Mouse (Mus musculus): ENCODE measurements around the gene Traf4.

Gene Traf4

DNA sequence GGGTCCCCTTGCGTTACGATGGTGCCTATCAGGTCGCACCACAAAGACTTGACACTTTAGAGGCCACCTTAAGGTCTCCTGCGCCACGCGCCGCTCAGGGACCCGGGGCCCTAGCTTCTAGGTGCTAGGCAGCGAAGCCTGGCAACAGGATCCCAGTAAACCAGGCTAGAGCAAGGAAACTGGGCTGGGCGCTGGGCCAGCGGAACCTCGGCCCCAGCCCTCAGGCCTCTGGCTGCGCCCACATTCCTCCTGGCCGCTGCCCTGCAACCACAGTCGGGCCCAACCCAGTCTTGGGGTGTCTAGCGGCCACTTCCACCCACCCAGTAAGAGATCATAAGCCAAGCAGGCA lies 346 bp upstream of the Traf4 start:
- peak; percentile 77 for DNase-seq

DNA sequence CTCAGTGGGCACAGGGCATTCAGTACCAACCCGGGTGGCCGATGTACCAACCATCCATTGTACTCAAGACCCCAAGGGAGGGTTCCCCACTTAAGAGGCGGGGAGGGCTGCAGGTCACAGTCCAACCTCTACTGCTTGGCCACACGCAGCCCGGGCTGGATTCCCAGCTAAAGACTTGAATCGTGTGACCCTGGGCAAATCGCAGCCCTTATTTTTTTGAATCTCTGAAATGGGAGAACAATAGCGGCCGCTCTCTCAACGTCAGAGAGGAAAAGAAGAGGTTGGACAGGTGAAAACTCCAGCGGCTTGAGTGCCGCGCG lies 825 bp downstream of the Traf4 start:
- DNase-seq, result no peak

DNA sequence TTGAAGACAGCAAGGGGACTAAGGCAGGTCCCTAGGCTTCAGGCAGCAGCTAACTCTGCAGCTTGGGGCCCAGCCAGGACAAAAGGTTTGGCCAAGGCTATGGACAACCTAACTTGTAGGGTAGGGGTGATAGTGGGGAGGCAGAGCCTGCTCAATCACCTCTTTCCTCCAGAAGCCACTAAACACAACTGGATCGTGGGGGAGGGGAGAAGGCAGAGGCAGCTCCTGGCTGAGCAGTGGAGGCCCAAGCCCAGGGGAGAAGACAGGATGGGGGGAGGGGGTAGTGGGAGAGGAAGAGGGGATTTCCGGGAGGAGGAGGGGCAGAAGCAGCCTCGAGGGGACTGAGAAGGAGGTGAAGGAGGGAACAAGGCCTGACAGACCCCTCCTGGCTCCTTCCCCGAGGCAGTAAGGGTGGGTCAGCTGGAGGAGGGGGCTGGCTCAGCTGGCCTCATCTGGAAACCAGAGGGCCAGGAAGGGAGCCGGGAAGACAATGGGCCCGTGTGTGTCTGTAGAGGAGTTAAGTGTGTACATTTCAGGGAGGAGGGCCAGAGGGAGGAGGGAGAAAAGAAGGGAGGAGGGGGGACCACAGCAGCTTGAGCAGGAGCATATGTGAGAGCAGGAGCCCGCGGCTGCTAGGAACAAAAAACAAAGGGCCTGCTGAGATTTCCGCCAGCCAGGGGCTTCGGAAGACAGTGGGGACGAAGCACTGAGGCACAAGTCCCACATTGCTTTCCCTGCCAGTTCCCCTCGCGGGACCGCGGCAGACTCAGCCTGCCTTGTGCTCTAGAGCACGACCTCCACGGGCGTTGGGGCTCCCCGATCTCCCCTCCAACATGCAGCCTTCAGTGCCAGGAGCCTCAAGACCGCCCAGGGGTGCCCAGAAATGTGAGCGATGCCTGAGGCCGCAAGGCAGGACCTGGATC lies 1.4 kb downstream of the Traf4 start:
- peak; percentile 77 for DNase-seq

DNA sequence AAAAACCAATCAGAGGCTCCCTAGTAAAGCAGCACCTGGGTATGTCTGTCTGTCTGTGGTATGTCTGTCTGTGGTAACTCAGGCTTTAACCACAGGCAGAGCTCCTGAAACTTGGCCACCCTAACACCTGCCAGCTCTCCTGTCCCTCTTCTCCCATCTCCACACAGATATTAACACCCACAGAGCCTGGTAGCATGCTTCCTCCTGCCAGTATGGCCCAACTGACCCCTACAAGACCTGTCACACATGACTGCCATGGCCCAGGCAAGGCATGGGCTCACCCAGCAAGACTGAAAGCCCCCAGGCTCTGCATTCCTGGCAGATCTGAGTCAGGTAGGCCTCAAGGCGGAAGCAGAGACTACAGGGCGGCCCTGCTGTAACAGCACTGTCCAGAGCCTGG lies 2.3 kb downstream of the Traf4 start:
- no peak for DNase-seq

- DNase-seq, result peak; percentile 46
These were observed 2.9 kb downstream of the Traf4 start for GRCm38 (mm10) chr11:78162504-78162903.

DNA sequence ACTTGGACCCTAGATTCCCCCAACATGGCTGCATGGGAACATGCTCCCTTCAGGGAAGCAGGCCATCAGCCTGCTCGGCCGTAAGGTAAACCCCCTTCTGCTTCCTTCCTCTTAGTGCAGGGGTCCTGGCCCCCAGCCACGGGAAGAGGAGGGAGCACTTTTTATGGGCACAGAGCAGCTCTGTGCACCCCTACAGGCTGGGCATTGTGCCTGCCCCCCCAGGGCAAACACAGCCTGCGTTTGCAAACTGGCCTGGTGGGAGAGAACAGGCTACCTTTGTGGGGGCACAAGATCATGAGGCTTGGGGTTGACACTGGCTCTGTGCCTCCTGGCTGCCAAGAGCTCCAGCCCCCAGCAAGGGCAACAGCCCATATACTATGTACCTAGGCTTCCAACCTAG lies 3.4 kb downstream of the Traf4 start:
- no peak for DNase-seq

DNA sequence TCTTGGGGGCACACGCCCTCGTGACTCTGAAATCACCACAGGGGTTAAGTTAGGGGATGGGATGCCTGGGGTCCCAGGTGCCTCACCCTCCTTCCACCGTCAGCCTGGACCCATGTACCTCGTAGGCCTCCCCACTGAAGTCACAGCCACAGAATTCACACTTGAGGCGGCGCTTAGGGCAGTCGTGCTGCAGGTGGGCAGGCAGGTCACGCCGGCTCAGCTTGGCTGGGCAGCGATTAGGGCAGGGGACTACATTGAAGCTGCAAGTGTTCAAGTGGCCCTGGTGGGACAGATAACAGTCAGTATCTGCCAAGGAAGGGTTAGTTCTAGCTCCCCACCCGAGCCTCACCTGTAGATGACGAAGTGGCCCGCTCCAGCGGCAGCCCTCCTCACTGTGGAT lies 4.2 kb downstream of the Traf4 start:
- DNase-seq, result no peak

- DNase-seq, result no peak
These were observed 4.7 kb downstream of the Traf4 start for GRCm38 (mm10) chr11:78160675-78161074.

DNA sequence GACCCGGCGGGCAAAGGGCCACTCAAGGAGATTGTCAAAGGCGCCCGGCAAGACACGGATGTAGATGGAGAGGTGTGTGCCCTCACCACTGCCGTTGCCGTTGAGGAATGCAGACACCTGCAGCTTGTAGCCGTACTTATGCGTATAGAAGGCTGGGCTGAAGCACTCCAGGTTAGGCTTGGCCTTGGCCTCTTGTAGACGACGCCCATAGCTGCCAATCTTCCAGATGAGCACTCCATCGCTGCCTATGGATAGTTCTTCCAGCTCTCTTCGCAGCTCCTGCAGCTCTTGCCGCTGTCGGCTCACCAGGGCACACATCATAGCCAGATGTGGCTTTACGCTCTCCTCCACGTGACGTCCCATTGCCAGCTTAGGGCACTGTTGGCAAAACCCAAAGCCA lies 5.2 kb downstream of the Traf4 start:
- DNase-seq, result no peak

DNA sequence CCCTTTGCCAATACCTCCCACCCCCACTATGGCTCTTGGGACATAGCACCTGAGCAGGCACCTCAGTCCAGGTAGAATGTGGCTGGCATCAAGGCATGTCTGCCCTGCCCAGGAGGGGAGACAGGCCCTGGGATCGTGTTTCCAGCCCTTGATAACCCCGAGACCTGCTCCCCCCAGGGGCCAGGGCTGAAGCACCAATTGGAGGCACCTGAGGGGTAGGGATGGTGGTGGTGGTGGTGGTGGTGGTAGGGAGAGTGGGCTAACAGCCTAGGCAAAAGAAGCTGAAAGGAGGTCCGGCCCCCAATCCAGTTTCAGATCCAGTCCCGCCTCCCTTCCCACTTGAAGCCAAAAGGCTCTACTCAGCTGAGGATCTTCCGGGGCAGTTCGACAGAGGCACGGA lies 5.8 kb downstream of the Traf4 start:
- no peak for DNase-seq

DNA sequence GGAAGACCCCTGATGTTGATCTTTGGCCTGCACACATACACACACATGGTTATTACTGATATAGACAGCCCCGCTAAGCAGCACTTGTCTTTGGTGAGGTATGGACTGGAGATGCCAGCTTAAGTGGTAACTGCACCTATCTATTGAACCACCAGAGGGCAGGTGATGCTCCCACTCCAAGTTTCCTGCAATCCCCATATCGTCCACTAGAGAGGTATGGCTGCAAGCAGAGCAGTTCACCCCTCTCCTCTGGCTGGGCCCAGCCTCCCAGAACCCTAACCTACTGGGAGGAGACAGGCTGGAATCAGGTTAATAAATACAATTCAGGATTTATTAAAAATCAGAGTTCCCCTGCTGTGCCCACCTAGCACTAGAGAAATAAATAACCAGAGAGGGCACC lies 6.3 kb downstream of the Traf4 start:
- peak; percentile 92 for DNase-seq

DNA sequence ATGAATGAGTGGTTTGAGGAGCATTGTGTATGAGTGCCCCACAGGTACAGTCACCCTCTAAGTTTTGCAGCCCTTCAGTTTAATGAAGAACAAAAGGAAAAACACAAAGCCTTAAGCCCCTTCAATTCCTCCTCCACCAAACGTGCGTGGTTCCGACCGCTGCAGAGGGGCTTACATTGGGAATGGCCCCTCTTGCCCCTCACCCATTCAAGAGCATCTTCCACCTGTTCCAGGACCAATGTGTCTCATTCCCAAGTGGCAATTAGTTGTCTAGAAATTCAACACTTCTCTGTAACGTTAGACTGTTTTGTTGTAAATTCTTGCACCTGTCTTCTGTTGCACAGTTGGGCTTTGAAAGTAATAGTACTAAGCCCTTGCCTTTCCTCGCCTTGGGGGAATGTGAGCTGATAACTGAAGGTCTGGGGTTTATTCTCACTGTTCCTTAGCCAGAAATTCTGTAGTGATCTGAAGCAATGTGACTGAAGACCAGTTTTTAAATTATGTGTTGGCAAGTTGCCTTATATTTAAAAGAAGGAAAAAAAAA lies 9.2 kb downstream of the Traf4 start:
- no peak for DNase-seq

GRCm38 (mm10) chr11:78155674-78156073 lies 9.7 kb downstream of the Traf4 start:
- no peak for DNase-seq

- DNase-seq, result peak; percentile 26
These were observed 11.6 kb downstream of the Traf4 start for GRCm38 (mm10) chr11:78153778-78154177.

- peak; percentile 88 for DNase-seq
These were observed 12.8 kb downstream of the Traf4 start for GRCm38 (mm10) chr11:78152299-78153231.

DNA sequence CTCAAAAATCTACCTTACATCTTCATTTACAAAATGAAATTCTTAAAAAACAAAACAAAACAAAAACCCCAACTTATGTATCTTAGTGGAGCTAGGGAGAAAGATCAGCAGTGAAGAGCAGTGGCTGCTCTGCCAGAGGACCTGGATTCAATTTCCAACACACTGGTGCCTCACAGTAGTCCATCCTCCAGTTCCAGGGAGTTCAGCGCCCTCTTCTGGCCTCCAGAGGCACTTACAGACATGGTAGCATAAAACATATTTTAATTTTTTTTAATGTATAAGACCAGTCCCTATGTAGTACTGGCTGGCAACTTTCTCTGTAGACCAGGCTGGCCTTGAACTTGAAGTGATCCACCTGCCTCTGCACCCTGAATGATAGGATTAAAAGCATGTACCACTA lies 14.2 kb downstream of the Traf4 start:
- DNase-seq, result peak; percentile 41

DNA sequence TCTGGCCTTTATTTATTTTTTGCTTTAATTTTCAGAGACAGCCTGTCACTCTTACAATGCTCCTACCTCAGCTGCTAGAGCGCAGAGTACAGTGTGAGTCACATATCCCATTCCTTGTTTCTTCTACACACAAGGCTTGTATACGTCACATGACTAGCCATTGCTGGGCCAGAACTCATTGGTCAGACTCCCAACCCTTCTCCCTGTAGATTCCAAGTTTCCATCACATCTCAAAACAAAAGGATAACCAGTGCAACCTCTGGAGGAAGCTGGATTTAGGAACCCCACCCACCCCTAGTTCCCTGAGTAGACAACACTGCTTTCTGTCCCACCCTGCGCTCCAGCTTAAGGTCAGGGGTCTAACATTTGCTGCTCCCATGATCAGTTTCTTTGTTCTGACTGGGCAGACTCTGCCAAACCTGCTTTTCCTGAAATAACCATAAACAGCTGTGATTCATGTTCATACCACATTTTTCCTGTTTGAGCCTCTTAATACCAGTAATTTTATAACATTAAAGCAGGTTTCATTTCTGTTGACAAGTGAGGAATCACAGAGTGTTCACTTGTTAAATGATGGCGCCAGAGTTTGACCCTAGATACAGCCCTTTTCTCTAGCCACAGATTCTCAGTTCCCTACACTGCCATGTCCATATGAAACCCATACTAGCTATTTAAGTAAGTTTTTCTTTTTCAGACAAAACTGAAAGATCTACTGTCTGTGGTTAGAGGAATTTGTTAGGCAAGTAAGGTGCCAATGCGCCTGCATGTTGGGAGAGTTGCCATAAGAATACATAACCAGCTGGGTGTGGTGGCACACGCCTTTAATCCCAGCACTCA lies 18.5 kb downstream of the Traf4 start:
- DNase-seq, result peak; percentile 21

DNA sequence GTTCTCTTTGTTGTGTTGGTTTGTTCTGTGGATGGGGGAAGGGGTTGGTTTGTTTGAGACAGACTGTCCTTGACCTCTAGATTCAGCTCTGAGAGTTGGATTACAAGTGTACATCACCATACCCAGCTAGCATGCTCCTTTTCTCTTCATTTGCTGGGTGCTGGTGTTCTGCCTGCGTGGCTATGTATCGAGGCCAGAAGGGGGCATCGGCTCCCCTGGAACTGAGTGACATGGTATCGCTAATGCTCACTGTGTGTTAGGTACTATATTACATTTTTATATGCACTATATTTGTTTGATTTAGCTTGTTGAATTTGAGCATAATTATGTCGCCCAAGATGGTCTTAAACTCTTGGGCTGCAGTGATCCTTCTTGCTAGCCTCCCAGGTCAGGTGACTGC lies 19.2 kb downstream of the Traf4 start:
- DNase-seq, result no peak

GRCm38 (mm10) chr11:78143520-78143919 lies 21.9 kb downstream of the Traf4 start:
- no peak for DNase-seq

GRCm38 (mm10) chr11:78140665-78141064 lies 24.7 kb downstream of the Traf4 start:
- no peak for DNase-seq

DNA sequence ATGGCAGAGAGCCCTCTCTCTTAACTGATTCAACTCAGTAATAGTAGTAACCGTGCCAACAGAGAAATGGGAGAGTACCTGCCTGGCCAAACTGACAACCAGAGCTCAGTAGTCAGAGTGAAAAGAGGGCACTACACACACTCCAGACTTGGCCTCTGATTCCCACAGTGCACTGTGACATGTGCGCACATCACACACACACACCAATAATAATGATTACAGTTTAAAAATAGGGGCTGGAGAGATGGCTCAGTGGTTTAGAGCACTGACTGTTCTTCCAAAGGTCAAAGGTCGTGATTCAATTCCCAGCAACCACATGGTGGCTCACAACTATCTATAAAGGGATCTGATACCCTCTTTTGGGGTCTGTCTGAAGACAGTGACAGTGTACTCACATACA lies 27.4 kb downstream of the Traf4 start:
- no peak for DNase-seq

DNA sequence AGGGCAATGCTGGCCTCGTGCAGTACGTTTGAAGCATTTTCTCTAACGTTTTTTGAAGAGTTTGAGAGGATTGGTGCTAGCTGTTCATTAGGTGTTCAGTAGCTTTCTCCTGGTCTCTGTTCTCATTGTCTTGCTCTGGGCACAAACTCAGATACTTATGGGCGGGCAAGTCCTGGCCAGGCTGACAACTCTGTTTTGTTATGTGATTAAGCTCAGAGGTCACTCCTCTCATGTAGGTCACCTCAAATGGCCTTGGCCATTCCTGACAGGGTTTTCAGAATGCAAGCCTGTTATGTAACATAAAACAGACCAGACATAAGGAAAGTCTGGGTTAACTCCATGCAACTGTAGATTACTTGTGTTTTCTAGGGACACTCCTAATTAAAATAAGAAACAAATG lies 27.8 kb downstream of the Traf4 start:
- no peak for DNase-seq

DNA sequence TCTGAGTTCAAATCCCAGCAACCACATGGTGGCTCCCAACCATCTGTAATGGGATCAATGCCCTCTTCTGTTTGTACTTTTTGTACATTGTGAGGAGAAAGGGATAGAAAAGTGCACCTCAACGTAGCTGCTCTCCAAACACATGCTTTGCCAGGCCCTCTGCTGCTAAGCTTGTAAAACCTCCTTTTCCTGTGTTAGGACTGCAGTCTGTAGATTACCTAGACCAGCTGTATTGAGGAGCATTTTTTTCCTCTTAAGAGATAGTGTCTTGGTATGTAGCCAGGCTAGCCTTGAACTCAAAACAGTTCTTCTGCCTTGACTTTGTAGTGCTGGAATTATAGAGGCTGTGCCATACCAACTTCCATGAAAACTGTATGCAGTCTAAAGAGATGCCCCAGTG lies 29.3 kb downstream of the Traf4 start:
- DNase-seq, result no peak

Measured in lung, postnatal 10 days (tissue).